Mouse (Mus musculus): Measurements from ENCODE around the gene Def8.

- TF ChIP-seq CTCF (IDR thresholded peaks at IDR 0.05; ENCODE audit: low read depth, low read length) (no peak), EP300 (IDR thresholded peaks at IDR 0.05; ENCODE audit: insufficient read depth, low read depth, low read length) (no peak), POLR2A (IDR thresholded peaks at IDR 0.05; ENCODE audit: insufficient read depth, low read length) (no peak)
Observed at GRCm38 (mm10) chr8:123510819-123511218, 87.5 kb downstream of the Def8 start.

Measured in ES-Bruce4 (cell line).